Mouse (Mus musculus): ENCODE measurements around the gene Ufc1. TPM values are rescaled to one million over a fixed set of nuclear protein-coding genes. Genes with fewer than 3 reads are reported as not detected.

Ufc1 gene
- polyA plus RNA-seq, 1 experiment from 2014 or later = 53.3 TPM

- Histone ChIP-seq H3K9ac (no peak overlapping the region), H3K4me2 (no peak overlapping the region), H3K9me3 (replicated peaks) (no peaks in the 10 kb centered on the region), H3K4me1 (replicated peaks) (peaks cover 27% of the 10 kb centered on the region), H3K27me3 (peaks cover 49% of the 10 kb centered on the region), H3K36me3 (no peaks in the 10 kb centered on the region), H3K27ac (no peak overlapping the region), H3K4me3 (replicated peaks) (no peak overlapping the region)
- DNase-seq (no peak), ATAC-seq (ENCODE audit: low read depth) (no peak)
- WGBS (ENCODE audit: insufficient replicate concordance) = 81% methylated on average over 24 of the region's 24 CpGs
These were observed 38.6 kb downstream of the Ufc1 start for GRCm38 (mm10) chr1:171256095-171256818.

- no peak overlapping the region for H3K4me3 ChIP-seq (replicated peaks)
- peaks cover 50% of the 10 kb centered on the region for H3K27me3 ChIP-seq
- H3K9me3 ChIP-seq (replicated peaks) = no peaks in the 10 kb centered on the region
- no peak for DNase-seq
- no peaks in the 10 kb centered on the region for H3K36me3 ChIP-seq
- no peak overlapping the region for H3K9ac ChIP-seq
- peaks cover 24% of the 10 kb centered on the region for H3K4me1 ChIP-seq (replicated peaks)
- WGBS (ENCODE audit: insufficient replicate concordance) = 62% methylated on average over 17 of the region's 17 CpGs
- no peak overlapping the region for H3K4me2 ChIP-seq
- no peak overlapping the region for H3K27ac ChIP-seq
- ATAC-seq (ENCODE audit: low read depth) = no peak
These were observed 42.4 kb downstream of the Ufc1 start for GRCm38 (mm10) chr1:171252415-171252814.

- peak overlapping the region; percentile 36 for H3K4me2 ChIP-seq
- ATAC-seq (ENCODE audit: low read depth) = no peak
- H3K4me1 ChIP-seq (replicated peaks) = peaks cover 26% of the 10 kb centered on the region
- H3K27me3 ChIP-seq = peaks cover 50% of the 10 kb centered on the region
- DNase-seq = no peak
- H3K9me3 ChIP-seq (replicated peaks) = no peaks in the 10 kb centered on the region
- no peak overlapping the region for H3K9ac ChIP-seq
- no peaks in the 10 kb centered on the region for H3K36me3 ChIP-seq
- H3K27ac ChIP-seq = no peak overlapping the region
- 24% methylated on average over 13 of the region's 13 CpGs for WGBS (ENCODE audit: insufficient replicate concordance)
- no peak overlapping the region for H3K4me3 ChIP-seq (replicated peaks)
These were observed 43.1 kb downstream of the Ufc1 start for GRCm38 (mm10) chr1:171251594-171252324.

- whole genome bisulfite sequencing (ENCODE audit: insufficient replicate concordance) = 29% methylated on average over 26 of the region's 26 CpGs
- Histone ChIP-seq H3K9ac (no peak within 1 kb of the TSS), H3K4me2 (peak within 1 kb of the TSS; percentile 36), H3K4me1 (replicated peaks) (peaks cover 34% of the 10 kb centered on the region), H3K27ac (no peak within 1 kb of the TSS), H3K36me3 (0 out of 2 replicates have a peak, but pooled peaks cover under 1% of the 10 kb centered on the region), H3K9me3 (replicated peaks) (no peaks in the 10 kb centered on the region), H3K27me3 (peaks cover 50% of the 10 kb centered on the region), H3K4me3 (replicated peaks) (peak within 1 kb of the TSS; percentile 19; the same call in 1 of the 2 replicates)
- ATAC-seq (ENCODE audit: low read depth) (no peak), DNase-seq (no peak)
These were observed 43.9 kb downstream of the Ufc1 start, which contains the start of gene Ndufs2 for GRCm38 (mm10) chr1:171250680-171251593. TSS of gene Ndufs2 (minus strand) at chr1:171251388.

GRCm38 (mm10) chr1:171249913-171250600, 44.8 kb downstream of the Ufc1 start, which contains the start of gene Adamts4:
TSS of gene Adamts4 (plus strand) at chr1:171250421.
- ATAC-seq (ENCODE audit: low read depth) = no peak
- H3K9ac ChIP-seq = no peak within 1 kb of the TSS
- peaks cover 43% of the 10 kb centered on the region for H3K4me1 ChIP-seq (replicated peaks)
- H3K27ac ChIP-seq = no peak within 1 kb of the TSS
- H3K36me3 ChIP-seq = peaks cover 9% of the 10 kb centered on the region
- DNase-seq = no peak
- peak within 1 kb of the TSS; percentile 19; the same call in 1 of the 2 replicates for H3K4me3 ChIP-seq (replicated peaks)
- H3K4me2 ChIP-seq = peak within 1 kb of the TSS; percentile 36
- H3K27me3 ChIP-seq = peaks cover 50% of the 10 kb centered on the region
- H3K9me3 ChIP-seq (replicated peaks) = no peaks in the 10 kb centered on the region
- 17% methylated on average over 5 of the region's 5 CpGs for WGBS (ENCODE audit: insufficient replicate concordance)

GRCm38 (mm10) chr1:171248386-171249226, 46.2 kb downstream of the Ufc1 start:
- 36% methylated on average over 3 of the region's 3 CpGs for WGBS (ENCODE audit: insufficient replicate concordance)
- Histone ChIP-seq H3K27ac (peak overlapping the region; percentile 84; the same call in 1 of the 2 replicates), H3K27me3 (peaks cover 46% of the 10 kb centered on the region), H3K4me1 (replicated peaks) (peaks cover 50% of the 10 kb centered on the region), H3K4me3 (replicated peaks) (no peak overlapping the region), H3K4me2 (peak overlapping the region; percentile 88), H3K36me3 (peaks cover 20% of the 10 kb centered on the region), H3K9ac (peak overlapping the region; percentile 90; the same call in 1 of the 2 replicates), H3K9me3 (replicated peaks) (no peaks in the 10 kb centered on the region)
- DNase-seq = no peak
- ATAC-seq (ENCODE audit: low read depth) = no peak

GRCm38 (mm10) chr1:171247916-171248315, 46.9 kb downstream of the Ufc1 start:
- H3K4me1 ChIP-seq (replicated peaks) = peaks cover 50% of the 10 kb centered on the region

GRCm38 (mm10) chr1:171247453-171247841, 47.4 kb downstream of the Ufc1 start:
- WGBS (ENCODE audit: insufficient replicate concordance) = 8% methylated on average over 13 of the region's 13 CpGs
- peak; percentile 33; the same call in 1 of the 2 replicates for ATAC-seq (ENCODE audit: low read depth)

More at GRCm38 (mm10) chr1:171247916-171248315, 46.9 kb downstream of the Ufc1 start:
- Histone ChIP-seq H3K27me3 (peaks cover 39% of the 10 kb centered on the region), H3K4me2 (peak overlapping the region; percentile 88), H3K36me3 (peaks cover 26% of the 10 kb centered on the region), H3K9ac (peak overlapping the region; percentile 90), H3K27ac (peak overlapping the region; percentile 84), H3K9me3 (replicated peaks) (no peaks in the 10 kb centered on the region), H3K4me3 (replicated peaks) (peak overlapping the region; percentile 83)
- WGBS (ENCODE audit: insufficient replicate concordance) = 15% methylated on average over 4 of the region's 4 CpGs
- ATAC-seq (ENCODE audit: low read depth) (no peak), DNase-seq (no peak)

GRCm38 (mm10) chr1:171246709-171247452, 47.9 kb downstream of the Ufc1 start:
- no peaks in the 10 kb centered on the region for H3K9me3 ChIP-seq (replicated peaks)
- H3K4me3 ChIP-seq (replicated peaks) = peak overlapping the region; percentile 83
- peaks cover 29% of the 10 kb centered on the region for H3K27me3 ChIP-seq
- H3K27ac ChIP-seq = peak overlapping the region; percentile 84
- peak; percentile 93 for ATAC-seq (ENCODE audit: low read depth)
- H3K4me1 ChIP-seq (replicated peaks) = peaks cover 46% of the 10 kb centered on the region
- H3K4me2 ChIP-seq = peak overlapping the region; percentile 88
- DNase-seq = peak; percentile 94
- peaks cover 37% of the 10 kb centered on the region for H3K36me3 ChIP-seq
- under 1% methylated on average over 41 of the region's 41 CpGs for WGBS (ENCODE audit: insufficient replicate concordance)
- peak overlapping the region; percentile 90 for H3K9ac ChIP-seq

More at GRCm38 (mm10) chr1:171247453-171247841, 47.4 kb downstream of the Ufc1 start:
- no peaks in the 10 kb centered on the region for H3K9me3 ChIP-seq (replicated peaks)
- peak; percentile 46 for DNase-seq
- peak overlapping the region; percentile 90 for H3K9ac ChIP-seq
- peaks cover 35% of the 10 kb centered on the region for H3K27me3 ChIP-seq
- H3K36me3 ChIP-seq = peaks cover 31% of the 10 kb centered on the region
- peaks cover 50% of the 10 kb centered on the region for H3K4me1 ChIP-seq (replicated peaks)
- peak overlapping the region; percentile 88 for H3K4me2 ChIP-seq
- H3K27ac ChIP-seq = peak overlapping the region; percentile 84
- H3K4me3 ChIP-seq (replicated peaks) = peak overlapping the region; percentile 83

Measured in liver, embryonic 13.5 days (tissue).